Mouse (Mus musculus) liver, adult 2 months (tissue): ENCODE results near the gene Phc2.

ENCODE experiments used
- CTCF ChIP-seq: fragments of 200-500 bp; IDR thresholded peaks from 2 replicates; pipeline ENCODE4 v1.5.1; 2011; ENCODE audit warnings: low read depth, low read length, control low read depth
- POLR2A ChIP-seq: fragments of 200-500 bp; IDR thresholded peaks from 2 replicates; pipeline ENCODE4 v1.6.1; 2011; ENCODE audit warnings: low read length, control low read depth; ENCODE audit not compliant: insufficient read depth; ENCODE audit errors: extremely low read depth

- no peak for TF ChIP-seq CTCF
- TF ChIP-seq POLR2A = no peak
Measured at GRCm38 (mm10) chr4:128742379-128742970, 88.0 kb downstream of the Phc2 start.
